Mouse (Mus musculus) small intestine, adult 2 months (tissue): ENCODE results near the gene Farsa.

Source experiments
- CTCF ChIP-seq: fragments of 200-500 bp; IDR thresholded peaks from 2 replicates; pipeline ENCODE4 v1.5.1; 2012; ENCODE audit warnings: low read depth, mild to moderate bottlenecking, control low read depth, inconsistent platforms, low read length, moderate library complexity, mixed read lengths; ENCODE audit not compliant: insufficient replicate concordance, insufficient read length; ENCODE audit errors: extremely low read depth
- POLR2A ChIP-seq: fragments of 200-500 bp; IDR thresholded peaks from 2 replicates; pipeline ENCODE4 v1.6.1; 2012; ENCODE audit warnings: low read depth, mild to moderate bottlenecking, control low read depth, inconsistent platforms, low read length, moderate library complexity

- TF ChIP-seq POLR2A (no peak), CTCF (no peak)
Measured at GRCm38 (mm10) chr8:84892993-84893708, 36.4 kb downstream of the Farsa start.
